Mouse (Mus musculus) lung, postnatal 10 days (tissue): Measurements from ENCODE around the gene Alb.

Source experiments
- DNase-seq: peaks from one replicate; pipeline ENCODE4 v3.0.0; 2021

Alb gene

GRCm38 (mm10) chr5:90494308-90494707, 33.6 kb downstream of the Alb start:
- no peak for DNase-seq

- DNase-seq, result no peak
Observed at GRCm38 (mm10) chr5:90499509-90499908, 38.8 kb downstream of the Alb start.

GRCm38 (mm10) chr5:90500714-90501113, 40.0 kb downstream of the Alb start:
- peak; percentile 82 for DNase-seq

DNA sequence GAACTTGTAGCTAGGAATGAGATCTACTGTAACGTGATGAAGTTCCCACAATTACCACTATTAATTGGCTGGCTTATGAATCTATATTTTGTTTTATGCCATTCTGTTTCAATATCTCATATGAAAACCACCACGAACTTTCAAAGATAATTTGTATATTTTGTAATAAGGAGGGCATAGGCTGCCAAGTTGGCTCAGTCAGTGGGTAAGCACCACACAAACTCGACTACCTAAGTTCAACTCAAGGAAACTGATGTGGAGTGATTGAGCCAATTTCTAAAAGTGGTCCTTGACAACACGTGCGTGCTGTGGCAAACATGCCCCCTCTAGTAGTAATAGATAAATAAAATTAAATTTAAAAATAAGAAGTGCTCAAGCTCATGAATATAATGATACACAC, 41.1 kb downstream of the Alb start:
- DNase-seq, result no peak

- no peak for DNase-seq
Observed at GRCm38 (mm10) chr5:90504742-90505141, 44.0 kb downstream of the Alb start.

GRCm38 (mm10) chr5:90506507-90506906, 45.8 kb downstream of the Alb start:
- no peak for DNase-seq

DNA sequence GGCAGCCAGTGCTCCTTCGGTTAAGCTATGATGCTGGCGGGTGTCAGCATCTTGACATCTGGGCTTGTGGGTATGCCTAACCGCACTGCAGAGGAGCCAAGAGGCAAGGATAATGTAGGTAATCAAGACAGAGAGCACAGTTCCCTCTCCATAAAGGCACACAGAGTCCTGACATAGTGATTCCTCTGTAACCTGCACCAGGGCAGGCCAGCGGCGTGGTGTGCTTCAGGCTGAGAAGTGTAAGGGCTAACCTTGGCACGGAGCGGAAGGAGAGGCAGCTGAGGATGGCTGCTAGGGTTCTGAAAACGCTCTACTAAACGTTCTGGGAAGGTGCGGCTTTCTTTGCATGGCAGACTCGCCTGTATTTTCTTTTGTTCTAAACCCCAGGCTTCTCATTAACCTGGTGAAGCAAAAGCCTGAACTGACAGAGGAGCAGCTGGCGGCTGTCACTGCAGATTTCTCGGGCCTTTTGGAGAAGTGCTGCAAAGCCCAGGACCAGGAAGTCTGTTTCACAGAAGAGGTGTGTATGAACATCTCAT, 46.8 kb downstream of the Alb start:
- DNase-seq, result no peak

- no peak for DNase-seq
Observed at GRCm38 (mm10) chr5:90509828-90510592, 49.3 kb downstream of the Alb start.

DNA sequence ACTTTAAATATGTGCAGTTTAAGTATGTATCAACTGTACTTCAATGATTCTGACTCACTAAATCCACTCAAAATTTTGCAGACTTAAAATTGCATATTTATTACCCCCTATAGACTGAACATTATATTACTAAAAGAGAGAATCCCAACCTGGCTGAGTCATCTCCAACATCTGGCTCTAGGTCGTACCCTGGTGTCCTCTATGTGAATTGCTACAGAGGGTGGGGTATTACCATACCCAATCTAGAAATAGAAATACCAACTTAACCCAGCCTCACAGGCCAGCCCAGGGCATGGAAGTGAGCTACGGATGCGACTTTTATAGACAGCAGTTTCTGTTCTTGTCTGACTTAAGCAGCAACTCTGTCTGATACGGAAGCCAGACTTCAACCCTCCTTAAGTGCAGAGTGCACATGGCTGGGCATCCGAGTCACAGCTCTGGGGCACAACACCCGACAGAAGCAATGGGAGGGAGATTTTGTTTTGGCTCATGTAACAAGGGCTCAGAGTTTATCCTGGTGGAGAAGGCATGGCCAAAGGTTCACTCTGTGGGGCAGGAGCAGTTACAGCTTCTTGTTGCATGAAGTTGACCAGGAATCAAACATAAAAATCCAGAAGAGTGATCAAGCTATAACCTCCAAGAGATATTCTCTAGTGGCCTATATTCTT, 51.7 kb downstream of the Alb start:
- no peak for DNase-seq

DNA sequence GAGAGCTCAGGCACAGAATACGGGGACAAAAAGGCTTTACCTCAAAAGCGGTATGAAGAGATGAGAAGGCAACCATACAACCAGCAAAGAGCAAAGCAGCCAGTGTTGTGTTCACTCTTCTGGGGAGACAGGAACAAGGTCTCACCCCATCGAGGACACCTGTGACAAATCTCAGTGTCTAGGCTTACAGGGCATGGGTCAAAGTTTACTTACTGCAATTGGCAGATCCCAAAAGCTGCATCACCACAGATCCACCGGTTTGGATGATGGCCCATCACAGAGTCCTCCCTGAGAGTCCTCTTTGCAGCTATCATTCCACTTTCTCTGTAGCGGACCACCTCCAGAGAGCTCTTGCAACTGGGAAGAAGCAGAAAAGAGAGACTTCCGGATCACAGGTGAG, 54.9 kb downstream of the Alb start:
- DNase-seq, result no peak

DNA sequence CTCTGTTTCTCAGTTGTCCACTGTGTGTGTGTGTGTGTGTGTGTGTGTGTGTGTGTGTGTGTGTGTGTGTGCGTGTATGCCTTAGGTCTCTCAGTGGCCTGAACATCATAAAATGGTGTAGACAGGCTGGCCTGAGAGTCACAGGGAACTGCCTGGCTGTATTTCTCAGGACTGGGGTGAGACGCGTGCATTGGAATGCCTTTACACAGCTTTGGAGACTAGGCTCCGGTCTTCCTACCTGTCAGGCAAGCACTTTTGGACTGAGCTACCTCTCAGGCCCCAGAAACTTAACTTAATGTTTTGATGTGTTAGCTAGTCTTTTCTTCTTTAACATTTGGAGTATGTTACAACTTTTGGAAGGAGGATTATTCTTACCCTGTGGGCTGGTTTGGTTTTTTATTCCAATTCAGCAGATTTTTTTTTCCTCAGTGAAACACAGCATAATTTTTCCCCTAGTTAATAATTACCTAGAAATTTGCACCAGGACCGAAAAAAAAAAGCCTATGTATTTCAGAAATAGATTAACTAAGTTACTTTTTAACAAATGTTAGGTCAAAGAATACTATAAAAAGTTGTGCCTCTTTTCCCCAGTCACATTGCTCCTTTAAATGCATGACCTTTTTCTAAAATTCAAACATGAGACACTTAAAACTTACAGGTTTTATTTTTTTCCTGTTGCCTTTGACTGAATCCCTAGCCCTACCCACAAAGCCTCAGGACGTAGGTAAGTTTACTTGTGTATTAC, 57.8 kb downstream of the Alb start, which contains the start of gene Afm:
TSS of gene Afm (plus strand) at position 577 of the 745 bp plus-strand sequence.
- DNase-seq, result no peak
